Mouse (Mus musculus) small intestine, adult 2 months (tissue): ENCODE measurements around the gene Cpvl.

ENCODE experiments used
- CTCF ChIP-seq: fragments of 200-500 bp; IDR thresholded peaks from 2 replicates; pipeline ENCODE4 v1.5.1; 2012; ENCODE audit warnings: low read depth, mild to moderate bottlenecking, control low read depth, inconsistent platforms, low read length, moderate library complexity, mixed read lengths; ENCODE audit not compliant: insufficient replicate concordance, insufficient read length; ENCODE audit errors: extremely low read depth
- POLR2A ChIP-seq: fragments of 200-500 bp; IDR thresholded peaks from 2 replicates; pipeline ENCODE4 v1.6.1; 2012; ENCODE audit warnings: low read depth, mild to moderate bottlenecking, control low read depth, inconsistent platforms, low read length, moderate library complexity

DNA sequence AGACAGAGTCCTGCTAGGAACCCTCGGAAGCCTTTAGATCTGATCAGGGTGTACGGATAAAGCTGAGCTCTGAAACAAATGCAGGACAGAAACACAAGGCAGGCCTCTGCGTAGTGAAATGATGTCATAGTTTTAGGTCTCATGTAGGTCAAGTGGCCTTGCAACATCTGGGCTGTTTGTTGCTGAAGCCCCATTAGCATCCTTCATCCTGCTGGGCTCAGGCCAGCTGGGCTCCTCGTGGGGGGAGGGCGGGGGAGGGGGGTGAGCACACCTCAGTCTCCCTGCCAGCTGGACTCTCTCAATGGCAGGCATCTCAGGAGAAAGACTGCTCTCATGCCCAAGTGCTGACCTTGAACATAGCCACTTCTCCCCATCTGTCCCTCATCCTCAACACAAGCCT lies 12.6 kb downstream of the Cpvl start:
- no peak for TF ChIP-seq CTCF
- no peak for TF ChIP-seq POLR2A
